8 mouse cellular contexts compared by ENCODE assay signal in the genomic region with DNA sequence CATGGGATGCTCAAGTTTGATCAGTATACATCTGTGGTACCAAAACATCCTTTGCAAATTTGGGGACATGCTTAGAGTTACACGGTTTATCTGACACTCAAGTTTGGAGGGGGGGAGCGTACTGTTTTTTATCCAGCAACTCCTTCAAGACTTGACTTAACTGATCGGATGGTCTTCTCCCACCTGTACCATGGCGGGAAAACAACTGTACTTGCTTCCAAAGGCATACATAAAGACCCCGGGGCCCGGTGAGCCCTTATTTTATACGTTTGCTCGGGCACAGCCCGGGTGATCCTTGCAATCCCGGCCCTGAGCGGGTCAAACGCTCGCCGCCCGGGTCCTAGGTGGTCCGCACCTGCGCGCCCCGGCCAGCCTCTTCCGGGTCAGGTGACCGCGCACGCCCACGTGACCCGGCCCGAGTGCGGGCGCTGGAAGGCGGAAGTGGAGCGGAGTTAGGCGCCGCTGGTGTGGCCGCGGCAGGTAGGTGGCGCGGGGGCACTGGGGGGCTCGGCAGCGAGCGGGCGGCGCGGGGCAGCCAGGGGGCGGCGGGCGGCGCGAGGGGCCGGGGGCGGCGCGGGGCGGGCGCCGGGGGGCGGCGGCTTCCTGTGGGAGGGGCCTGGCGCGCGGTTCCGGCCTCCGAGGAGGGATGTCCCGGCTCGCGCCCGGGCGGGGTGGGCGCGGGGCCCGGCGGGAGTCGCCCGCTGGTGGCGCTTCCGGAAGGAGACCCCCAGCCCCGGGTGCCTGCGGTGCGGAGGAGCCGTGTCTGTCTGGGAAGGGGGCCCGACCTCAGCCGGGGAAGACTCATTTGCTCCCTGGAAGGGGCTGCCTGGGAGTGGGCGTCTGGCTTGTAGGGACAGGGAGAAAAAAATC. TPM values are rescaled to one million over a fixed set of nuclear protein-coding genes. Genes with fewer than 3 reads are reported as not detected.
DNase-seq lines count a peak whose midpoint lies in the region; ATAC-seq and TF ChIP-seq lines count a peak whose summit lies in the region.

A gene (plus strand): TSS at position 404 of the 870 bp plus-strand sequence.

- no peaks in the 10 kb centered on the region for H3K9me3 ChIP-seq in ES-Bruce4 (replicated peaks; ENCODE audit: control insufficient read depth, insufficient read depth, low read length, poor library complexity, severe bottlenecking)
- no peaks in the 10 kb centered on the region for H3K9me3 ChIP-seq in forebrain, embryonic 16.5 days (ENCODE audit: control insufficient read depth, low read length)
- H3K9me3 ChIP-seq in liver, postnatal 0 days (ENCODE audit: low read length) = no peaks in the 10 kb centered on the region
- no peaks in the 10 kb centered on the region for H3K9me3 ChIP-seq in neural tube, embryonic 13.5 days

- peak; percentile 77 for DNase-seq in cerebellum, adult 11-12 months
- peak; percentile 60 for DNase-seq in heart, postnatal 25 days (ENCODE audit: low spot score)
- DNase-seq in layer of hippocampus, adult 11-12 months (ENCODE audit: low spot score) = peak; percentile 75
- DNase-seq in liver, postnatal 0 days = peak; percentile 89
- DNase-seq in testis, postnatal 10 days (ENCODE audit: low spot score) = peak; percentile 89

- peak; percentile 24 for TF ChIP-seq POLR2A in ES-Bruce4 (IDR thresholded peaks at IDR 0.05; ENCODE audit: insufficient read depth, low read length)

- no peaks in the 10 kb centered on the region for H3K27me3 ChIP-seq in ES-Bruce4 (ENCODE audit: control insufficient read depth, insufficient read depth, low read length, poor library complexity, severe bottlenecking)
- H3K27me3 ChIP-seq in forebrain, embryonic 16.5 days (replicated peaks; ENCODE audit: control insufficient read depth, insufficient read depth, low read length) = no peaks in the 10 kb centered on the region
- H3K27me3 ChIP-seq in liver, postnatal 0 days (ENCODE audit: insufficient read depth, low read length) = no peaks in the 10 kb centered on the region
- no peaks in the 10 kb centered on the region for H3K27me3 ChIP-seq in neural tube, embryonic 13.5 days

- H3K4me1 ChIP-seq in ES-Bruce4 (ENCODE audit: control insufficient read depth, insufficient read depth, low read length) = no peaks in the 10 kb centered on the region
- H3K4me1 ChIP-seq in forebrain, embryonic 16.5 days (replicated peaks; ENCODE audit: control insufficient read depth, insufficient read depth, low read length) = peaks cover 15% of the 10 kb centered on the region
- H3K4me1 ChIP-seq in liver, postnatal 0 days (ENCODE audit: insufficient read depth) = peaks cover 32% of the 10 kb centered on the region
- peaks cover 20% of the 10 kb centered on the region for H3K4me1 ChIP-seq in neural tube, embryonic 13.5 days (replicated peaks)

- under 1% methylated on average over 58 of the region's 81 CpGs for WGBS in forebrain, embryonic 16.5 days
- 1% methylated on average over 43 of the region's 81 CpGs for WGBS in liver, postnatal 0 days (ENCODE audit: insufficient replicate concordance)
- under 1% methylated on average over 38 of the region's 81 CpGs for WGBS in neural tube, embryonic 13.5 days

- H3K27ac ChIP-seq in ES-Bruce4 (ENCODE audit: insufficient read depth, low read length) = peak within 1 kb of the TSS; percentile 96
- peak within 1 kb of the TSS; percentile 83 for H3K27ac ChIP-seq in forebrain, embryonic 16.5 days (ENCODE audit: low read length)
- peak within 1 kb of the TSS; percentile 94 for H3K27ac ChIP-seq in liver, postnatal 0 days (ENCODE audit: low read depth)
- H3K27ac ChIP-seq in neural tube, embryonic 13.5 days (replicated peaks) = peak within 1 kb of the TSS; percentile 90

- H3K4me2 ChIP-seq in forebrain, embryonic 16.5 days (ENCODE audit: low read length) = peak within 1 kb of the TSS; percentile 88
- H3K4me2 ChIP-seq in liver, postnatal 0 days (ENCODE audit: low read depth, low read length) = peak within 1 kb of the TSS; percentile 71
- peak within 1 kb of the TSS; percentile 75 for H3K4me2 ChIP-seq in neural tube, embryonic 13.5 days

- intact Hi-C loops in heart, postnatal 25 days (cut with DNase I) = no loop called here

- peak within 1 kb of the TSS; percentile 98 for H3K4me3 ChIP-seq in ES-Bruce4 (ENCODE audit: low read depth, low read length)
- H3K4me3 ChIP-seq in forebrain, embryonic 16.5 days (replicated peaks; ENCODE audit: low read length) = peak within 1 kb of the TSS; percentile 93
- H3K4me3 ChIP-seq in liver, postnatal 0 days (ENCODE audit: low read depth, low read length) = peak within 1 kb of the TSS; percentile 69
- peak within 1 kb of the TSS; percentile 88 for H3K4me3 ChIP-seq in neural tube, embryonic 13.5 days

- no peaks in the 10 kb centered on the region for H3K36me3 ChIP-seq in ES-Bruce4 (ENCODE audit: control insufficient read depth, insufficient read depth, low read length, poor library complexity, severe bottlenecking)
- H3K36me3 ChIP-seq in forebrain, embryonic 16.5 days (ENCODE audit: control insufficient read depth, insufficient read depth) = no peaks in the 10 kb centered on the region
- 0 out of 2 replicates have a peak, but pooled peaks cover 4% of the 10 kb centered on the region for H3K36me3 ChIP-seq in liver, postnatal 0 days (replicated peaks; ENCODE audit: insufficient read depth, low read length)
- H3K36me3 ChIP-seq in neural tube, embryonic 13.5 days = no peaks in the 10 kb centered on the region

- H3K9ac ChIP-seq in ES-Bruce4 (ENCODE audit: low read depth, poor library complexity, severe bottlenecking) = peak within 1 kb of the TSS; percentile 100
- peak within 1 kb of the TSS; percentile 92 for H3K9ac ChIP-seq in forebrain, embryonic 16.5 days (replicated peaks; ENCODE audit: low read depth, low read length)
- peak within 1 kb of the TSS; percentile 80 for H3K9ac ChIP-seq in liver, postnatal 0 days (replicated peaks)
- H3K9ac ChIP-seq in neural tube, embryonic 13.5 days = peak within 1 kb of the TSS; percentile 92

- peak; percentile 87 for ATAC-seq in forebrain, embryonic 16.5 days
- ATAC-seq in liver, postnatal 0 days = peak; percentile 73
- peak; percentile 92 for ATAC-seq in neural tube, embryonic 13.5 days (ENCODE audit: low read depth)

- TF ChIP-seq CTCF in ES-Bruce4 (IDR thresholded peaks at IDR 0.05; ENCODE audit: low read depth, low read length) = no peak
- TF ChIP-seq CTCF in liver, postnatal 0 days (IDR thresholded peaks at IDR 0.05; ENCODE audit: low read depth) = no peak

- TF ChIP-seq EP300 in ES-Bruce4 (IDR thresholded peaks at IDR 0.05; ENCODE audit: insufficient read depth, low read depth, low read length) = 0 out of 2 replicates have a peak, but pooled peaks have one; percentile 10
- TF ChIP-seq EP300 in liver, postnatal 0 days (IDR thresholded peaks at IDR 0.05; ENCODE audit: low read depth) = no peak

RNA-seq across cellular contexts. Expression of the gene that starts here (rescaled TPM):
- 46.0 and 48.7 TPM in 2 replicates for polyA plus RNA-seq in ES-Bruce4 (2011; ENCODE audit: insufficient read depth, insufficient read length, low read depth, missing spikeins)
- polyA plus RNA-seq in forebrain, embryonic 16.5 days (2015; fragmentation: Nextera tagmentation; extraction: Ambion mirVana) = 41.5 and 43.0 TPM in 2 replicates
- 10 to 100 TPM; 20.1 to 22.7 TPM for total RNA-seq in heart, postnatal 25 days (2021)
- polyA plus RNA-seq in liver, postnatal 0 days (2015; fragmentation: Nextera tagmentation; extraction: Ambion mirVana) = 26.2 and 29.1 TPM in 2 replicates
- polyA plus RNA-seq in neural tube, embryonic 13.5 days (2015; fragmentation: Nextera tagmentation; extraction: Ambion mirVana) = 41.2 and 60.3 TPM in 2 replicates

Comparison
In these comparisons a context has a peak if more than half of its experiments do, and no peak if none do; other contexts are left out.
1. Peak in every context shown above with its lines: DNase-seq, ATAC-seq, H3K4me3 ChIP-seq and H3K27ac ChIP-seq.